Mouse (Mus musculus): ENCODE measurements around the gene Tnni1. TPM values are rescaled to one million over a fixed set of nuclear protein-coding genes. Genes with fewer than 3 reads are reported as not detected.

The Tnni1 gene
- total RNA-seq, 2 experiments from 2014 or later, result 184 to 604 TPM

DNA sequence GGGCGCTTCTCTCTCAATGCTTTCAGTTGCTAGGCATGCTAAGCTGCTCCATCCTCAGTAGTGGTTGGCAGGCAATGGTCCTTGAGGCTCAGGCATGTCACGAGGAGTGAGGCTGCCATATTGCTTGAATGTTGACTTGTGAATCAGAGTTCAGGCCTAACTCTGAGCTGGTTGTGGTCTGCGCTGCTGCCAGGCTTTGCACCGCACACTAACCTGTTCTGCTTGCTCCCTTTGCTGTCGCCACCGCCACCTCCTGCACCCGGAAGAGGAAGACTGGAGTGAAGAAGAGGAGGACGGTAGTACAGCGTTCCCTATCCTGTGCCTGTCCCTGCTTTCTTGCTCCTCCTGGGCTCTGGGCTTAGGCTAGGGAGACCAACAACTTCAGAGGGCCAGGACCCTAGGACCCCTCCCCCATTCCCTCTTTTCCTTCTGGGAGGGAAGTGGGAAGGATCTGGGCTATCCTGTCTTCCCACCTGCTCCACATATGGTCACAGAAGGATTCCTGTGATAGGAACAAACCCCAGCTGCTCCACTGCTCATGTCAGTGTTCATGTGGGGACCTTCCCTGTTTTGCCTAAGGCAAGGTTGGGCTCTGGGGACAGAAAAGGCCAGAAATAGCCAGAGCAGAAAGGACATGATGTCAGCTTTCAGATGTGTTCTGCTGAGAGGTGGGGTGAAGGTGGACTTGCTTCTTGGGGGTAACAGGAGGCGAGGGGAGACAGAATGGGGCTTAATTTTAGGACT is 64.5 kb downstream of the Tnni1 start:
- Histone ChIP-seq H3K27ac (no peak overlapping the region), H3K4me3 (no peak overlapping the region)
- TF ChIP-seq CTCF (IDR thresholded peaks at IDR 0.05), result no peak
- intact Hi-C loops (cut with DNase I), result no loop called here
- DNase-seq, result no peak

GRCm38 (mm10) chr1:135844481-135844880 is 65.2 kb downstream of the Tnni1 start:
- intact Hi-C loops (cut with DNase I), result no loop called here
- no peak overlapping the region for H3K4me3 ChIP-seq
- DNase-seq, result no peak
- TF ChIP-seq CTCF (IDR thresholded peaks at IDR 0.05), result no peak
- no peak overlapping the region for H3K27ac ChIP-seq

DNA sequence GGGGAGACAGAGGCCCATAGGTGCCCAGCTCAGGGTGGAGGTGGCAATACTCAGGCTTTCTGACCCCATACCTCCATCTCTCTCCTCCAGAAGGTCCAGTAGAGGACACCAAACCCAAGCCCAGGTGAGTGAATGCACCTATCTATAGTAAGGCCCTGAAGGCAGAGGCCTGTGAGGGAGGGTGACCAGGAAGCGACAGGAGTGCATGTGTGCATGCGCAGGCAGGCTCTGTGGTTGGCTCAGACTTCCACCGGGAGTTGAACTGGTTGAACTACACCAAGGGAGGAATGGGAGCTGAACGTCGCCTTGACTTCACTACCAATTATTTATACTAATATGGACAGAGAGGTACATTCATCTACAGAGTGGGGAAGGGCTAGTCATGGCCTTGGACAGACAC is 67.4 kb downstream of the Tnni1 start:
- intact Hi-C loops (cut with DNase I), result no loop called here
- no peak overlapping the region for H3K27ac ChIP-seq
- TF ChIP-seq CTCF (IDR thresholded peaks at IDR 0.05), result no peak
- H3K4me3 ChIP-seq, result no peak overlapping the region
- DNase-seq, result no peak

DNA sequence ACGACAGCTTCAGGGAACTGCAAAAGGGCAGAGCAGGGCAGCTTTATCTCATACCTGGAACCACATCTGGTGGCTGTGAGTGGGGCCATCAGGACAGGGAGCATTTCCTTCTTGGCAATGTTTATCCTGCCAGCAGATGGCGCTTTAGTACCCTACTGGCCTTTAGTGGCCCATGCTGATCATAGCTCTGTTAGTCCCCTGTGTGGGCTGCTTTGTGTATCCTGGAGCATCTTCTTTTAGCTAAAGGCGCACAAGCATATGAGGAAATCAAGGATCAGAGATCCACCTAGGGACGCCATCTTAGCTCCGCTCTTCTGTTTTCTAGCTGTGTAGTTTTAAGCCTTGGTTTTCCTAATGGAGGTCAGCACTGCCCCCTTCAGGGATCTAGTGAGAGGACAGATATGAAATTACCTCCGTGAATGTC is 67.9 kb downstream of the Tnni1 start:
- H3K4me3 ChIP-seq, result no peak overlapping the region
- intact Hi-C loops (cut with DNase I), result no loop called here
- DNase-seq, result no peak
- no peak overlapping the region for H3K27ac ChIP-seq
- TF ChIP-seq CTCF (IDR thresholded peaks at IDR 0.05), result peak; percentile 59

- no peak overlapping the region for H3K4me3 ChIP-seq
- no peak overlapping the region for H3K27ac ChIP-seq
- no peak for TF ChIP-seq CTCF (IDR thresholded peaks at IDR 0.05)
- peak; percentile 37 for DNase-seq
- intact Hi-C loops (cut with DNase I), result no loop called here
These were observed 68.5 kb downstream of the Tnni1 start for GRCm38 (mm10) chr1:135847611-135848351.

- no peak overlapping the region for H3K27ac ChIP-seq
- peak; percentile 67 for TF ChIP-seq CTCF (IDR thresholded peaks at IDR 0.05)
- no peak overlapping the region for H3K4me3 ChIP-seq
- intact Hi-C loops (cut with DNase I), result no loop called here
- DNase-seq, result peak; percentile 64
These were observed 71.7 kb downstream of the Tnni1 start for GRCm38 (mm10) chr1:135850722-135851512.

DNA sequence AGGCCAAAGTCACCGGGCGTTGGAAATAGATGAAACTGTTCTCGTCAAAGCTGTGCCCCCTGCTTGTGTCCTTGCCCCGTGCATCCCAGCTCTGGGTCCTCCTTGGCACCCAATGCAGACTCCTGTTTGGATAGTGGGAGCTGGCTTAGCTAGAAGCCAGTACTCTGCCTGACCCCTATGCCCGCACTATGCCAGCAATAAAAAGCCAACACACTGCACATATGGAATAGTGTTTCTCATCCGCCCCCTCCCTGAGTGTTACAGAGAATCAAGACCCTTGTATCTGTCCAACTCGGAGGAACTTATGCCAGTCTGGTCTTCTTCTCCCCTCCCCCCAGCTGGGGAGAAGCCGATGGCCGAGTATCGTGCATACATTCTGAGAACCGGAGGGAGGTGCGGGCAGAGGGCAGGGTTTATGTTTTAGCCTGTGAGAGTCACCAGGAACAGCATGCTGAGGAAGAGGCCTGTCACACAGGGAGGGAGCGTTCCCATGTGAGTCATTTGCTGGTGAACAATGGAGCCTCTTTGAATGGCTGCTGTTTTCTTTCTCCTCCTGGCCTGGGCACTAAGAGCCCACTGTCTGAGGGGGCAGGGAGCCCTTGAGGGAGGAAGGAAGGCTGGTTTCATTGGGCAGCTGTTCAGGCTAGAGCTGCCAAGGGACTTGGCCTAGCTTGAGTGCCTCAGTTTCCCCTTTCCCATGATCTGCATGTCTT is 73.0 kb downstream of the Tnni1 start:
- TF ChIP-seq CTCF (IDR thresholded peaks at IDR 0.05), result no peak
- H3K4me3 ChIP-seq, result no peak overlapping the region
- intact Hi-C loops (cut with DNase I), result no loop called here
- H3K27ac ChIP-seq, result no peak overlapping the region
- DNase-seq, result no peak

GRCm38 (mm10) chr1:135853200-135853599 is 74.0 kb downstream of the Tnni1 start:
- DNase-seq, result no peak
- no peak overlapping the region for H3K4me3 ChIP-seq
- H3K27ac ChIP-seq, result no peak overlapping the region
- intact Hi-C loops (cut with DNase I), result no loop called here
- no peak for TF ChIP-seq CTCF (IDR thresholded peaks at IDR 0.05)

- intact Hi-C loops (cut with DNase I), result no loop called here
- Histone ChIP-seq H3K27ac (no peak overlapping the region), H3K4me3 (no peak overlapping the region)
- TF ChIP-seq CTCF (IDR thresholded peaks at IDR 0.05), result no peak
- DNase-seq, result no peak
These were observed 75.5 kb downstream of the Tnni1 start for GRCm38 (mm10) chr1:135854591-135855343.

DNA sequence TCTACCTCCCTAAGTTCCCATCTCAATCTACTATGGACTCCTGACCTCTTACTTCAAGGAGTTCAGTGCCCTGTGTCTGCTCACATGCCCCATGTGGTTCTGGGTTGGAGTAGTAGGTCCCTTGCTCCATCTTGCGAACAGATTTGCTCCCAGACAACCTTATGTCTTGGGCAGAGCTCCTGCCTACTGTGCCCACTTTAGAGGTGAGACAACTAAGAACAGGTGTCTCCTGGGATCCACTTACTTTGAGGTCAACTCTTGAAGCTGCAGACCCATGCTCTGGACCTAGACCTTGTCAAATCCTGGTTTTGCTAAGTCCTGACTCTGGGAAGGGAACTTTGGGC is 76.1 kb downstream of the Tnni1 start:
- no peak for TF ChIP-seq CTCF (IDR thresholded peaks at IDR 0.05)
- H3K27ac ChIP-seq, result no peak overlapping the region
- intact Hi-C loops (cut with DNase I), result no loop called here
- no peak overlapping the region for H3K4me3 ChIP-seq
- no peak for DNase-seq

DNA sequence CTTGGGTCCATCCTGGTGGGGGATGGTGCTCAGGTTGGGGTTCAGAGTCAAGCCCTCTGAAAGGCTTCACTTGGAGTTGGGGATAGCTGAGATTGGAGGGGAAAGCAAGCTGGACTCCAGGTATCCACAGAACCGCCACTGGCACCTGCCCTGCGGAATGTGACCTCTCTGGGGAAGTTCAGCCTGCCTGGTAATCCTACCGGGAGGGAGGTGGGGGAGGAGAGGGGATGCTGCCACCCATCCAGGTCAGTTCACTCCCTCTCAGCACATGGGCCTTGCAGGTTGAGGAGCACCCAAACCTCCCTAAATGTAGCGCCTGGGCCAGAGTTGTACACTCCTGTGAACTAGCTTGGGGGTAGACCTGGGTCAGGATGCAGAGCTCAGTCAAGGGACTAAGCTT is 76.8 kb downstream of the Tnni1 start:
- intact Hi-C loops (cut with DNase I), result no loop called here
- no peak overlapping the region for H3K27ac ChIP-seq
- no peak overlapping the region for H3K4me3 ChIP-seq
- no peak for DNase-seq
- no peak for TF ChIP-seq CTCF (IDR thresholded peaks at IDR 0.05)
